Mouse (Mus musculus) CD4-positive helper T cell, adult 2 months (primary cell): ENCODE results near the gene Gm3448.
"Not testable (repeated sequence)": the region's sequence is repeated elsewhere in the genome, so short reads cannot be mapped to it uniquely, and the experiment has no call there.

Experiments used
- DNase-seq: peaks from one replicate; pipeline ENCODE4 v3.0.0-alpha.2; 2012; ENCODE audit warnings: low read depth, missing footprints, low spot score

Gene Gm3448

GRCm38 (mm10) chr17:15041175-15041729 lies at the start of gene Gm3448, which contains the start of the genes Ermard and Tcte3:
Gm3448 (minus strand) TSS chr17:15041537.
Ermard (plus strand) TSS chr17:15041208.
Tcte3 (minus strand) TSS chr17:15041488.
- DNase-seq, result not testable (repeated sequence)

GRCm38 (mm10) chr17:15088591-15089001 lies 47.3 kb upstream of the Gm3448 start:
- DNase-seq, result no peak

- no peak for DNase-seq
Measured at GRCm38 (mm10) chr17:15088166-15088565, 46.8 kb upstream of the Gm3448 start.

GRCm38 (mm10) chr17:15085006-15085405 lies 43.7 kb upstream of the Gm3448 start:
- DNase-seq, result no peak

GRCm38 (mm10) chr17:15084226-15084848 lies 43.0 kb upstream of the Gm3448 start:
- DNase-seq, result no peak

- no peak for DNase-seq
Measured at GRCm38 (mm10) chr17:15077536-15077935, 36.2 kb upstream of the Gm3448 start.

GRCm38 (mm10) chr17:15075033-15075432 lies 33.7 kb upstream of the Gm3448 start:
- DNase-seq, result no peak

- DNase-seq, result no peak
Measured at GRCm38 (mm10) chr17:15072211-15072610, 30.9 kb upstream of the Gm3448 start.

GRCm38 (mm10) chr17:15069124-15069523 lies 27.8 kb upstream of the Gm3448 start:
- no peak for DNase-seq

GRCm38 (mm10) chr17:15068040-15068792 lies 26.9 kb upstream of the Gm3448 start:
- DNase-seq, result no peak

- no peak for DNase-seq
Measured at GRCm38 (mm10) chr17:15066911-15067310, 25.6 kb upstream of the Gm3448 start.

GRCm38 (mm10) chr17:15066066-15066465 lies 24.7 kb upstream of the Gm3448 start:
- no peak for DNase-seq

GRCm38 (mm10) chr17:15065391-15066024 lies 24.2 kb upstream of the Gm3448 start:
- no peak for DNase-seq

GRCm38 (mm10) chr17:15060356-15060755 lies 19.0 kb upstream of the Gm3448 start:
- no peak for DNase-seq

- DNase-seq, result no peak
Measured at GRCm38 (mm10) chr17:15059646-15060045, 18.3 kb upstream of the Gm3448 start.

- no peak for DNase-seq
Measured at GRCm38 (mm10) chr17:15058161-15058591, 16.8 kb upstream of the Gm3448 start.

GRCm38 (mm10) chr17:15055925-15056324 lies 14.6 kb upstream of the Gm3448 start:
- no peak for DNase-seq

GRCm38 (mm10) chr17:15053829-15054200 lies 12.5 kb upstream of the Gm3448 start:
- not testable (repeated sequence) for DNase-seq

GRCm38 (mm10) chr17:15053183-15053828 lies 12.0 kb upstream of the Gm3448 start:
- DNase-seq, result not testable (repeated sequence)

- DNase-seq, result not testable (repeated sequence)
Measured at GRCm38 (mm10) chr17:15052766-15053165, 11.4 kb upstream of the Gm3448 start.

GRCm38 (mm10) chr17:15050338-15050737 lies 9.0 kb upstream of the Gm3448 start:
- not testable (repeated sequence) for DNase-seq

- not testable (repeated sequence) for DNase-seq
Measured at GRCm38 (mm10) chr17:15040455-15040854, 882 bp downstream of the Gm3448 start.
